Mouse (Mus musculus): ENCODE results near the gene Hspa1l.
"Not testable (repeated sequence)": the region's sequence is repeated elsewhere in the genome, so short reads cannot be mapped to it uniquely, and the experiment has no call there.

Gene Hspa1l

GRCm38 (mm10) chr17:34971694-34972068 is 822 bp upstream of the Hspa1l start:
- DNase-seq (ENCODE audit: low spot score in 2 of 2) = not testable (repeated sequence)

GRCm38 (mm10) chr17:34975581-34976492 is 3.3 kb downstream of the Hspa1l start:
- no peak for DNase-seq (ENCODE audit: low spot score in 2 of 2)

- no peak for DNase-seq (ENCODE audit: low spot score in 2 of 2)
Measured at GRCm38 (mm10) chr17:34977000-34977399, 4.5 kb downstream of the Hspa1l start.

- DNase-seq (ENCODE audit: low spot score in 2 of 2) = no peak
Measured at GRCm38 (mm10) chr17:34978239-34978638, 5.7 kb downstream of the Hspa1l start.

- no peak for DNase-seq (ENCODE audit: low spot score in 2 of 2)
Measured at GRCm38 (mm10) chr17:34979631-34980030, 7.1 kb downstream of the Hspa1l start.

- no peak for DNase-seq (ENCODE audit: low spot score in 2 of 2)
Measured at GRCm38 (mm10) chr17:34980655-34981054, 8.2 kb downstream of the Hspa1l start.

GRCm38 (mm10) chr17:34981690-34982180 is 9.2 kb downstream of the Hspa1l start, which contains the start of gene Lsm2:
TSS of gene Lsm2 (plus strand) at chr17:34981862.
- peak; percentile 92 to 95 for DNase-seq (ENCODE audit: low spot score in 2 of 2)

GRCm38 (mm10) chr17:34982328-34982727 is 9.8 kb downstream of the Hspa1l start:
- DNase-seq (ENCODE audit: low spot score in 2 of 2) = peak in 1 of 2 experiments; percentile 18

GRCm38 (mm10) chr17:34984218-34984617 is 11.7 kb downstream of the Hspa1l start:
- DNase-seq (ENCODE audit: low spot score in 2 of 2) = peak in 1 of 2 experiments; percentile 52

GRCm38 (mm10) chr17:34994751-34995150 is 22.2 kb downstream of the Hspa1l start:
- no peak for DNase-seq (ENCODE audit: low spot score in 2 of 2)

- not testable (repeated sequence) for DNase-seq (ENCODE audit: low spot score in 2 of 2)
Measured at GRCm38 (mm10) chr17:34995192-34995591, 22.7 kb downstream of the Hspa1l start.

GRCm38 (mm10) chr17:34995927-34996326 is 23.4 kb downstream of the Hspa1l start:
- DNase-seq (ENCODE audit: low spot score in 2 of 2) = not testable (repeated sequence)

- DNase-seq (ENCODE audit: low spot score in 2 of 2) = peak in 1 of 2 experiments; percentile 10
Measured at GRCm38 (mm10) chr17:34996411-34997141, 24.1 kb downstream of the Hspa1l start.

- no peak for DNase-seq (ENCODE audit: low spot score in 2 of 2)
Measured at GRCm38 (mm10) chr17:34997142-34997483, 24.6 kb downstream of the Hspa1l start.

- peak in 1 of 2 experiments; percentile 23 for DNase-seq (ENCODE audit: low spot score in 2 of 2)
Measured at GRCm38 (mm10) chr17:34998526-34999430, 26.3 kb downstream of the Hspa1l start.

- peak; percentile 47 to 66 for DNase-seq (ENCODE audit: low spot score in 2 of 2)
Measured at GRCm38 (mm10) chr17:34999871-35000716, 27.6 kb downstream of the Hspa1l start.

- DNase-seq (ENCODE audit: low spot score in 2 of 2) = peak; percentile 89 to 95
Measured at GRCm38 (mm10) chr17:35000717-35001451, 28.4 kb downstream of the Hspa1l start, which contains the start of gene Vars. TSS of gene Vars (plus strand) at chr17:35000987.

GRCm38 (mm10) chr17:35001452-35002152 is 29.1 kb downstream of the Hspa1l start:
- DNase-seq (ENCODE audit: low spot score in 2 of 2) = peak; percentile 63 to 70

All from spleen, postnatal 10 days (tissue).